9 mouse cellular contexts compared by ENCODE assay signal in the genomic region with DNA sequence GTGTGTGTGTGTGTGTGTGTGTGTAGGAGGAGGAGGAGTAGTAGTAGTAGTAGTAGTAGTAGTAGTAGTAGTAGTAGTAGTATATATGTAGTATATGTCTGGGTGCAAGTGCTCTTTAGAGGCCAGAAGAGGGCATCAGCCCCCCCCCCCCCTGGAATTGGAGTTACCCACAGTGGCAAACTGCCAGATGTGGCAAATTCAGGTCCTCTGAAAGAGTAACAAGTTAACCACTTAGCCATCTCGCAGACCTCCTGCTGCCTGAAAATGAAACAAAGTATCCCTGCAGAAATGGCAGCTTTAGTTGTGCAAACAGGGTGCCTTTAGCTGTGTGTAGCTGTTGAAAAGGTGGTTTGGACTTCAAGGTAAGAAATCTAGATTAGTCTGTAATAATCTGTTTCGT. TPM values are rescaled to one million over a fixed set of nuclear protein-coding genes. Genes with fewer than 3 reads are reported as not detected.
DNase-seq lines count a peak whose midpoint lies in the region; ATAC-seq lines count a peak whose summit lies in the region.
"Had no signal": no experiment of that assay in that cellular context is flagged by ENCODE, and none has a peak within 500 bp of the region (broad histone marks: within the 10 kb centered on the region; RNA-seq: fewer than 3 reads in every experiment).

No protein-coding gene starts in this region.

- peak overlapping the region; percentile 91; the same call in 1 of the 2 replicates for H3K9ac ChIP-seq in liver, embryonic 12.5 days

- no peaks in the 10 kb centered on the region for H3K27me3 ChIP-seq in heart, embryonic 10.5 days (ENCODE audit: insufficient read depth, poor library complexity, severe bottlenecking)
- no peaks in the 10 kb centered on the region for H3K27me3 ChIP-seq in liver, embryonic 12.5 days (replicated peaks)
- H3K27me3 ChIP-seq: Patski had no signal

- DNase-seq in heart, embryonic 10.5 days (ENCODE audit: low spot score) = no peak
- DNase-seq in heart, postnatal 36 days = no peak
- DNase-seq in 416B (ENCODE audit: low read depth) = peak; percentile 92
- DNase-seq in embryo, embryonic 10 days (ENCODE audit: low spot score) = no peak
- DNase-seq in thymus, postnatal 10 days (ENCODE audit: low spot score in 2 of 2) = no peak
- DNase-seq in adrenal gland, adult 2 months = no peak

- ATAC-seq in granulocyte monocyte progenitor cell, adult 5-6 weeks (replicated peaks; ENCODE audit: poor library complexity, severe bottlenecking) = peak; percentile 36
- no peak for ATAC-seq in liver, embryonic 12.5 days
- ATAC-seq: Patski had no signal

- H3K36me3 ChIP-seq in heart, embryonic 10.5 days = peaks cover 3% of the 10 kb centered on the region; the same call in 1 of the 2 replicates
- H3K36me3 ChIP-seq in liver, embryonic 12.5 days = peaks cover 29% of the 10 kb centered on the region

- H3K4me3 ChIP-seq in heart, embryonic 10.5 days = peak overlapping the region; percentile 92; the same call in 1 of the 2 replicates
- H3K4me3 ChIP-seq in liver, embryonic 12.5 days = peak overlapping the region; percentile 86

- peaks cover 41% of the 10 kb centered on the region for H3K4me1 ChIP-seq in heart, embryonic 10.5 days
- peaks cover 53% of the 10 kb centered on the region for H3K4me1 ChIP-seq in liver, embryonic 12.5 days

- H3K9me3 ChIP-seq in heart, embryonic 10.5 days = no peaks in the 10 kb centered on the region
- no peaks in the 10 kb centered on the region for H3K9me3 ChIP-seq in liver, embryonic 12.5 days (replicated peaks)

- WGBS in heart, embryonic 10.5 days = 82% methylated on average over 2 of the region's 2 CpGs
- WGBS in liver, embryonic 12.5 days (ENCODE audit: insufficient replicate concordance) = 67% methylated on average over 2 of the region's 2 CpGs

- peak overlapping the region; percentile 76 for H3K4me2 ChIP-seq in liver, embryonic 12.5 days

- intact Hi-C loops in heart, postnatal 36 days (cut with DNase I) = no loop called here

- H3K27ac ChIP-seq in heart, embryonic 10.5 days = no peak overlapping the region
- peak overlapping the region; percentile 84 for H3K27ac ChIP-seq in liver, embryonic 12.5 days

RNA-seq across cellular contexts. Expression of a gene that starts 1.8 kb away (rescaled TPM):
- polyA plus RNA-seq in heart, embryonic 10.5 days (2016; fragmentation: Nextera tagmentation; extraction: Ambion mirVana) = 36.9 and 59.4 TPM in 2 replicates
- 1 to 10 TPM; 5.8 to 7.9 TPM for total RNA-seq in heart, postnatal 36 days (2021)
- 122 and 132 TPM in 2 replicates for total RNA-seq in granulocyte monocyte progenitor cell, adult 5-6 weeks (2014; fragmentation: Nextera tagmentation)
- total RNA-seq in granulocyte monocyte progenitor cell, adult 5-6 weeks (2017) = 88.9 and 90.9 TPM in 2 replicates
- 87.9 and 89.1 TPM in 2 replicates for polyA plus RNA-seq in liver, embryonic 12.5 days (2016; fragmentation: Nextera tagmentation; extraction: Ambion mirVana)
- total RNA-seq in adrenal gland, adult 2 months (2021) = 10 to 100 TPM; 59.4 to 76.1 TPM
- polyA plus RNA-seq in adrenal gland, adult 2 months (2012; rRNA removed) = 12.9 and 14.3 TPM in 2 replicates

RNA-seq across cellular contexts. Expression of a gene that starts 18.0 kb away (rescaled TPM):
- 0.09 and 0.25 TPM in 2 replicates for polyA plus RNA-seq in heart, embryonic 10.5 days (2016; fragmentation: Nextera tagmentation; extraction: Ambion mirVana)
- under 1 TPM; 0.39 to 0.84 TPM for total RNA-seq in heart, postnatal 36 days (2021)
- not detected in 2 replicates for total RNA-seq in granulocyte monocyte progenitor cell, adult 5-6 weeks (2014; fragmentation: Nextera tagmentation)
- not detected in 2 replicates for total RNA-seq in granulocyte monocyte progenitor cell, adult 5-6 weeks (2017)
- polyA plus RNA-seq in liver, embryonic 12.5 days (2016; fragmentation: Nextera tagmentation; extraction: Ambion mirVana) = not detected in 2 replicates
- 1 to 10 TPM in 1 of 2 experiments, under 1 TPM in 1; 0.09 to 1.8 TPM for total RNA-seq in adrenal gland, adult 2 months (2021)
- polyA plus RNA-seq in adrenal gland, adult 2 months (2012; rRNA removed) = not detected in 2 replicates

Comparison
In these comparisons a context has a peak if more than half of its experiments do, and no peak if none do; other contexts are left out.
1. RNA of a gene that starts 1.8 kb away (total RNA-seq): 88.9 to 132 TPM in granulocyte monocyte progenitor cell, adult 5-6 weeks and 59.4 to 76.1 TPM in adrenal gland, adult 2 months; 5.8 to 7.9 TPM in heart, postnatal 36 days; every median in the first group is over 4 times any median in the second.